Mouse (Mus musculus): ENCODE results near the gene Tekt2.
A peak's percentile ranks its signal among the peaks of the same experiment; 100 is the strongest.

The Tekt2 gene

DNA sequence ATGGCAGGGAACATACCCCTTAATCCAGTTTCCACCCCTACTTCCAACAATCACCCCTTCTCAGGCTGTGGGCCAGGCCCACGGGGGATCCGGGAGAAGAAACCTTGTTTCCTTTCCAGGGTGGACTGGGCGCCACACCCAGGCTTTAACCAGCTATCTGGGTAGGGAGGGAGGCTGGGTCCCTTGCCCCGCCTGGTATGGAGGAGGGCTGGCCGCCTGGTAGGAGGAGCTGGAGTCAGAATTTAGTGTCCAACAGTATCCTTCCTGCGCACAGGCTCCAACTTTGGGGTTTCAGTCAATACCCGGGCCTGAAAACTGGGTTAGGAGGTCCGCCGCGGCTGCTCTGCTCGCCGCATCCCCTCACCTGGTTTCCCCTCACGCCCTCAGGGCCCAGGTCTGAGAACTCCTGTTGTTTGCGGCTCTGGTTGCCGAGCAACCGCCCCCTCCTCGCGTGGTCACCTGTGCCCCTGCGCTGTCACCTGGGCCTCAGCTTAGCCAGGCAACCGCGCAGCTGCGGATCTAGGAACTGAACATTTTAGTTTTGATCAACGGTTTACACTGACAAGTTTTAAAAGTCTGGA lies at the start of gene Tekt2:
Gene Tekt2, minus strand, starts transcription at position 408 of the 581 bp plus-strand sequence.
- DNase-seq (ENCODE audit: low spot score in 2 of 2): no peak

GRCm38 (mm10) chr4:126371497-126371896 lies 46.0 kb upstream of the Tekt2 start:
- peak in 1 of 2 experiments; percentile 1 for DNase-seq (ENCODE audit: low spot score in 2 of 2)

DNA sequence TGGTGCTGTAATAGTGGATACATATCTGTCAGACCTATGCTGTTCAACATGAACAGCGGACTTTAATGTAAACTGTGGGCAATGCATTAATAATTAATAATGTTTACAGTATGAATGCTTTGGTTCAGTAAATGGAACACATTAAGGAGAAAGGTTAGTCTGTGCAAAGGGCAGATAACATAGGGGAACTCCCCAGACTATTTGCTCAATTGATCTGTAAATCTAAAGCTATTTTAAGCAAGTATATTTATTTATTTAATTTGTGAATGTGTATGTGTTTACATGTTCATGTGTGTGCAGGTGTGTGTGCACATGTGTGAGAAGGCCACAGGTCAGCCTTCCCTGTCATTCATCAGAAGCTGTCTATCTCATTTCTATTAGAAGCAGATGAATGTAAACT lies 34.6 kb upstream of the Tekt2 start:
- no peak for DNase-seq (ENCODE audit: low spot score in 2 of 2)

DNA sequence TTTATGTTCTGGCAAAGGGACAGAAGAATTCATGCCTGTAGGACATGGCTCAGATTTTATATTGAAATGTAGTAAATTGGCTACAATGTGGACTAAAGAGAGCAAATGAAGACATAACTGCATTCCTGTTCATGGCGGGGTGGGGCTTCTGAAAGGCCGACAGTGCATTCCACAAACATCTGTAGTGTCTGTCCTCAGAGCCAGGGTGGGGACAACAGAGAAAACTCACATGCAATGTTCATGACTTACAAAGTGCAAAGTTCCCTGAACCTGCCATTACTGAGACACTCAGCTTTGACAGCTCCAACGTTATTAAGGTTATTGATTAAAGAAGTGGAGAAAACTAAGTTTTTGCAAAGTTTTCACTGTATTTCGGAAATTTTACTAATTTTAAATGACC lies 18.0 kb upstream of the Tekt2 start:
- no peak for DNase-seq (ENCODE audit: low spot score in 2 of 2)

GRCm38 (mm10) chr4:126339461-126339860 lies 14.0 kb upstream of the Tekt2 start:
- no peak for DNase-seq (ENCODE audit: low spot score in 2 of 2)

GRCm38 (mm10) chr4:126332358-126332757 lies 6.9 kb upstream of the Tekt2 start:
- DNase-seq (ENCODE audit: low spot score in 2 of 2): no peak

- DNase-seq (ENCODE audit: low spot score in 2 of 2): no peak
Measured at GRCm38 (mm10) chr4:126331751-126332150, 6.3 kb upstream of the Tekt2 start.

DNA sequence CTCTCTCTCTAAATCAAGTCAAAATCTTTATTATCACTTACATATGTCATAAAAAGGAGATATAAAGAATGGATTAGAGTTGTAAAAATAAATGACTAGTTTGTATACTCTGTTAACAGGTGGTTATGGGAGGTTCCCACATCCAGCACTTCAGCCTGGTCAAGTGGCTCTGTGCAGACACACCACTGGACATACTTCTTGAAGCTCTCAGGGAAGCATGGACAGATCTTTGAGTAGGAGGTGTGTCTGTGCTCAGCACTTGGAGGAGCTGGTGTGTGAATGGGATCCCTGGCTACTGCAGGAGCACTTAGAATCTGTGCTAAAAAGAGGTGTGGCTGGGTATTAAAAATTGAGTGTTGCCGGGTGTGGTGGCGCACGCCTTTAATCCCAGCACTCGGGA lies 4.8 kb upstream of the Tekt2 start:
- no peak for DNase-seq (ENCODE audit: low spot score in 2 of 2)

DNA sequence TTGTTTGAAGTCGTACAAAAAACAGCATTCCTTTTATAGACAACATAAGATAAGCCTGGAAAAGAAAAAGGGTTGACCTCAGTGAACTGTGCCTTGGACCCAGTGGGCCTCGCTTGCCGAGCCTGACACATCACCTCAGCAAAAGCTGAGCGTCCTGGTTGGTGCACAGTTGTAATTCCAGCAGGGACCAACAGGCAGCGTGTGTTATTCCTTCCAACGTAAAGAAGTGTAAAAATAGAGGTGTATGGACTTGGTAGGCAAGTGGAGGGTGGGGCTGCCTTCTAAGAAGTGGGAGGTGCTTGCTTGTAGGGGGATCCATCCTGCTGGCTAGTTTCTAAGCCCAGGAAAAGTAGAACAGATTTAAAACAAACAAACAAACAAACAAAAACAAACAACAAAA lies 548 bp upstream of the Tekt2 start:
- DNase-seq (ENCODE audit: low spot score in 2 of 2): no peak

- no peak for DNase-seq (ENCODE audit: low spot score in 2 of 2)
Measured at GRCm38 (mm10) chr4:126324861-126325260, 627 bp downstream of the Tekt2 start.

- DNase-seq (ENCODE audit: low spot score in 2 of 2): no peak
Measured at GRCm38 (mm10) chr4:126322646-126323045, 2.8 kb downstream of the Tekt2 start.

DNA sequence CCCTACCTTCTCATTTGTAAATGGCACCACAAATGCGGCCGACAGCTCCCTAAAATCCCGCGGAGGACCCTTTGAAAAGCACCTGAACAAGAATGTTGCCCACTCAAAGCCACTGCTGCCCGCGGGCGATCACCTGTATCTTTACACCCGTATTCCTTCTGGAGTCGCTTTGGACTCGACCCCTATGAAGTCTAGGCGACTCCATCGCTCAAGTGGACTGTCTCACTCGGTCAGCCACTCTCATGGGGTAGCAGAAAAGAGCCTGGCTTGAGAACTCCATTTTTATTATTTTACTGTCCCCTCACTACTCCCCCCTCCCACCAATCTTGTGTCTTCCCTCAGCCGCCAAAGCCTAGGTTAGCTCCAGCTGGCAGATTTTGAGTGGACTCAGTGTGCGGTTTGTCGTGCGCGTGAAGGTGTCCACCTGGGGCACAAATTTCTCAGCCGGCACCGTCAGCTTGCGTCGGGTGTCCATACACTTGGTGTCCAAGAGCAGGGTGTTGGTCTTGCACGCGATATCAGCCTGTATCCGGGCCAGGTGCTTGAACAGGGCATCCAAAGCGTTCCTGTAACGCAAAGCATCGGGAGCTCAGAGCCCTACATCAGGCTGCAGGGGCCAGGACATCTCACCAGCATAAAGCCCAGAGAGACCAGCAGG lies 3.5 kb downstream of the Tekt2 start:
- no peak for DNase-seq (ENCODE audit: low spot score in 2 of 2)

- DNase-seq (ENCODE audit: low spot score in 2 of 2): peak; percentile 89 to 95
Measured at GRCm38 (mm10) chr4:126321111-126321853, 4.2 kb downstream of the Tekt2 start, which contains the start of gene Adprhl2. Gene Adprhl2, minus strand, starts transcription at chr4:126321703.

GRCm38 (mm10) chr4:126319806-126320205 lies 5.7 kb downstream of the Tekt2 start:
- DNase-seq (ENCODE audit: low spot score in 2 of 2): no peak

- no peak for DNase-seq (ENCODE audit: low spot score in 2 of 2)
Measured at GRCm38 (mm10) chr4:126316443-126317040, 8.9 kb downstream of the Tekt2 start.

- DNase-seq (ENCODE audit: low spot score in 2 of 2): no peak
Measured at GRCm38 (mm10) chr4:126315931-126316330, 9.6 kb downstream of the Tekt2 start.

- no peak for DNase-seq (ENCODE audit: low spot score in 2 of 2)
Measured at GRCm38 (mm10) chr4:126314393-126314792, 11.1 kb downstream of the Tekt2 start.

GRCm38 (mm10) chr4:126313202-126313601 lies 12.3 kb downstream of the Tekt2 start:
- no peak for DNase-seq (ENCODE audit: low spot score in 2 of 2)

- no peak for DNase-seq (ENCODE audit: low spot score in 2 of 2)
Measured at GRCm38 (mm10) chr4:126311566-126312200, 13.8 kb downstream of the Tekt2 start.

GRCm38 (mm10) chr4:126310344-126310743 lies 15.1 kb downstream of the Tekt2 start:
- no peak for DNase-seq (ENCODE audit: low spot score in 2 of 2)

GRCm38 (mm10) chr4:126309922-126310309 lies 15.6 kb downstream of the Tekt2 start:
- peak; percentile 51 to 80 for DNase-seq (ENCODE audit: low spot score in 2 of 2)

All from heart, adult 9 months (tissue).